Mouse (Mus musculus) ES-Bruce4 (cell line): ENCODE measurements at regions not wholly inside any gene's neighbourhood (a gene's known extent, or its start where the extent isn't known, plus 50 kb on each side); places are given as distances from the start of the nearest gene placed in this dataset.

ENCODE experiments used
- H3K27ac ChIP-seq: 2 replicates; pipeline ENCODE4 v1.5.1; 2012; ENCODE audit warnings: low read length, inconsistent platforms; ENCODE audit not compliant: insufficient read depth
- H3K27me3 ChIP-seq: 2 replicates; pipeline ENCODE4 v1.6.1; 2012; ENCODE audit warnings: mild to moderate bottlenecking, low read length, inconsistent platforms; ENCODE audit not compliant: control insufficient read depth, poor library complexity, insufficient read depth, severe bottlenecking
- H3K36me3 ChIP-seq: 2 replicates; pipeline ENCODE4 v1.6.1; 2012; ENCODE audit warnings: inconsistent platforms, mild to moderate bottlenecking, low read length, moderate library complexity; ENCODE audit not compliant: control insufficient read depth, poor library complexity, insufficient read depth, severe bottlenecking
- H3K4me1 ChIP-seq: one replicate; pipeline ENCODE4 v1.8.1; 2011; ENCODE audit warnings: low read length; ENCODE audit not compliant: control insufficient read depth, insufficient read depth
- H3K4me3 ChIP-seq: 2 replicates; pipeline ENCODE4 v1.5.1; 2011; ENCODE audit warnings: low read depth, mild to moderate bottlenecking, low read length
- H3K9ac ChIP-seq: 2 replicates; pipeline ENCODE4 v1.6.1; 2012; ENCODE audit warnings: low read depth, mild to moderate bottlenecking, inconsistent platforms; ENCODE audit not compliant: poor library complexity, severe bottlenecking
- H3K9me3 ChIP-seq: replicated peaks from 2 replicates; pipeline ENCODE4 v1.6.1; 2012; ENCODE audit warnings: mild to moderate bottlenecking, low read length, inconsistent platforms; ENCODE audit not compliant: control insufficient read depth, poor library complexity, insufficient read depth, severe bottlenecking
- CTCF ChIP-seq: IDR thresholded peaks from one replicate; pipeline ENCODE4 v1.8.1; 2011; ENCODE audit warnings: low read depth, low read length
- EP300 ChIP-seq: IDR thresholded peaks from 2 replicates; pipeline ENCODE4 v1.6.1; 2011; ENCODE audit warnings: low read depth, low read length; ENCODE audit not compliant: insufficient read depth
- POLR2A ChIP-seq: IDR thresholded peaks from one replicate; pipeline ENCODE4 v1.8.1; 2011; ENCODE audit warnings: low read length; ENCODE audit not compliant: insufficient read depth

- Histone ChIP-seq H3K27me3 (no peaks in the 10 kb centered on the region), H3K9ac (no peak overlapping the region), H3K36me3 (no peaks in the 10 kb centered on the region), H3K9me3 (no peaks in the 10 kb centered on the region), H3K27ac (no peak overlapping the region), H3K4me3 (no peak overlapping the region), H3K4me1 (no peaks in the 10 kb centered on the region)
- TF ChIP-seq POLR2A (no peak), EP300 (no peak), CTCF (no peak)
Observed at GRCm38 (mm10) chr5:73846783-73847151, 195.6 kb downstream of the Spata18 start.

- Histone ChIP-seq H3K27me3 (no peaks in the 10 kb centered on the region), H3K9ac (no peak overlapping the region), H3K27ac (no peak overlapping the region), H3K4me3 (no peak overlapping the region), H3K9me3 (no peaks in the 10 kb centered on the region), H3K4me1 (no peaks in the 10 kb centered on the region), H3K36me3 (no peaks in the 10 kb centered on the region)
- TF ChIP-seq EP300 (peak; percentile 61; the same call in 1 of the 2 replicates), POLR2A (no peak), CTCF (no peak)
Observed at GRCm38 (mm10) chr5:73851501-73851900, 200.3 kb downstream of the Spata18 start.

- TF ChIP-seq POLR2A (no peak), EP300 (peak; percentile 38; the same call in 1 of the 2 replicates), CTCF (peak; percentile 87)
- Histone ChIP-seq H3K4me3 (no peak overlapping the region), H3K4me1 (no peaks in the 10 kb centered on the region), H3K36me3 (no peaks in the 10 kb centered on the region), H3K9ac (peak overlapping the region; percentile 35; the same call in 1 of the 2 replicates), H3K9me3 (no peaks in the 10 kb centered on the region), H3K27me3 (no peaks in the 10 kb centered on the region), H3K27ac (no peak overlapping the region)
Observed at GRCm38 (mm10) chr5:73854025-73854773, 203.0 kb downstream of the Spata18 start.

GRCm38 (mm10) chr5:73854774-73855371, 203.7 kb downstream of the Spata18 start:
- no peaks in the 10 kb centered on the region for H3K36me3 ChIP-seq
- no peak for TF ChIP-seq EP300
- no peak for TF ChIP-seq CTCF
- no peak for TF ChIP-seq POLR2A
- H3K4me1 ChIP-seq = no peaks in the 10 kb centered on the region
- no peak overlapping the region for H3K27ac ChIP-seq
- H3K27me3 ChIP-seq = no peaks in the 10 kb centered on the region
- no peak overlapping the region for H3K9ac ChIP-seq
- 0 out of 2 replicates have a peak, but pooled peaks cover 3% of the 10 kb centered on the region for H3K9me3 ChIP-seq
- H3K4me3 ChIP-seq = no peak overlapping the region

- Histone ChIP-seq H3K9ac (no peak overlapping the region), H3K27me3 (no peaks in the 10 kb centered on the region), H3K27ac (no peak overlapping the region)
Observed at GRCm38 (mm10) chr5:73859320-73859719, 208.1 kb downstream of the Spata18 start.

GRCm38 (mm10) chr5:73864138-73864761, 204.0 kb downstream of the Usp46 start:
- TF ChIP-seq POLR2A (no peak), CTCF (peak; percentile 71)
- no peak overlapping the region for H3K4me3 ChIP-seq
- H3K27ac ChIP-seq = no peak overlapping the region
- no peak overlapping the region for H3K9ac ChIP-seq
- H3K27me3 ChIP-seq = no peaks in the 10 kb centered on the region
- no peaks in the 10 kb centered on the region for H3K4me1 ChIP-seq
- H3K9me3 ChIP-seq = peaks cover 3% of the 10 kb centered on the region; the same call in 1 of the 2 replicates
- no peaks in the 10 kb centered on the region for H3K36me3 ChIP-seq

More at GRCm38 (mm10) chr5:73859320-73859719, 208.1 kb downstream of the Spata18 start:
- TF ChIP-seq CTCF (no peak), EP300 (no peak), POLR2A (no peak)
- Histone ChIP-seq H3K4me3 (no peak overlapping the region), H3K9me3 (peaks cover 3% of the 10 kb centered on the region; the same call in 1 of the 2 replicates), H3K4me1 (no peaks in the 10 kb centered on the region), H3K36me3 (no peaks in the 10 kb centered on the region)
